Comparison of ENCODE assay signal across 8 mouse cellular contexts in genomic region chr14:121220723-121221122, GRCm38 (mm10).
DNase-seq lines count a peak whose midpoint lies in the region; ATAC-seq and TF ChIP-seq lines count a peak whose summit lies in the region.

No protein-coding gene starts in this region.

- H3K4me3 ChIP-seq in heart, embryonic 10.5 days, result no peak overlapping the region
- H3K4me3 ChIP-seq in E14TG2a.4 (replicated peaks; ENCODE audit: low read length), result no peak overlapping the region
- no peak overlapping the region for H3K4me3 ChIP-seq in midbrain, embryonic 11.5 days (ENCODE audit: low read depth, low read length)
- no peak overlapping the region for H3K4me3 ChIP-seq in testis, adult 2 months (ENCODE audit: control insufficient read depth, low read depth, low read length)

- 89% methylated on average over 5 of the region's 5 CpGs for WGBS in heart, embryonic 10.5 days
- WGBS in midbrain, embryonic 11.5 days, result 78% methylated on average over 5 of the region's 5 CpGs

- H3K36me3 ChIP-seq in heart, embryonic 10.5 days, result peaks cover 34% of the 10 kb centered on the region
- H3K36me3 ChIP-seq in E14TG2a.4 (ENCODE audit: insufficient read depth, low read length), result no peaks in the 10 kb centered on the region
- no peaks in the 10 kb centered on the region for H3K36me3 ChIP-seq in midbrain, embryonic 11.5 days (ENCODE audit: control insufficient read depth, insufficient read depth, low read length)
- H3K36me3 ChIP-seq in testis, adult 2 months (ENCODE audit: control insufficient read depth, insufficient read depth, low read length), result no peaks in the 10 kb centered on the region

- no peaks in the 10 kb centered on the region for H3K9me3 ChIP-seq in heart, embryonic 10.5 days
- peaks cover 4% of the 10 kb centered on the region; the same call in 1 of the 2 replicates for H3K9me3 ChIP-seq in E14TG2a.4 (ENCODE audit: low read length)
- H3K9me3 ChIP-seq in midbrain, embryonic 11.5 days (ENCODE audit: control insufficient read depth, low read length), result no peaks in the 10 kb centered on the region

- no peak overlapping the region for H3K9ac ChIP-seq in midbrain, embryonic 11.5 days (ENCODE audit: low read length)

- no peaks in the 10 kb centered on the region for H3K27me3 ChIP-seq in heart, embryonic 10.5 days (ENCODE audit: insufficient read depth, poor library complexity, severe bottlenecking)
- no peaks in the 10 kb centered on the region for H3K27me3 ChIP-seq in E14TG2a.4 (ENCODE audit: insufficient read depth, low read length)
- no peaks in the 10 kb centered on the region for H3K27me3 ChIP-seq in midbrain, embryonic 11.5 days (ENCODE audit: control insufficient read depth, insufficient read depth, low read length)
- no peaks in the 10 kb centered on the region for H3K27me3 ChIP-seq in testis, adult 2 months (ENCODE audit: control insufficient read depth, insufficient read depth, low read length)

- DNase-seq in heart, adult 18-20 months, result peak; percentile 64 to 85
- no peak for DNase-seq in heart, embryonic 10.5 days (ENCODE audit: low spot score)
- DNase-seq in cerebellum, adult 11 months, result peak; percentile 59
- peak; percentile 72 for DNase-seq in gastrocnemius, postnatal 10 days
- DNase-seq in kidney, postnatal 36 days, result peak; percentile 60 to 83
- DNase-seq in midbrain, embryonic 11.5 days (ENCODE audit: low spot score, missing footprints), result no peak

- TF ChIP-seq POLR2A in testis, adult 2 months (IDR thresholded peaks at IDR 0.05; ENCODE audit: control insufficient read depth, low read depth, low read length), result no peak

- H3K27ac ChIP-seq in heart, embryonic 10.5 days, result no peak overlapping the region
- H3K27ac ChIP-seq in midbrain, embryonic 11.5 days (ENCODE audit: low read depth, low read length), result no peak overlapping the region
- H3K27ac ChIP-seq in testis, adult 2 months (ENCODE audit: control insufficient read depth, insufficient read depth, low read depth, low read length), result no peak overlapping the region

- no peak overlapping the region for H3K4me2 ChIP-seq in midbrain, embryonic 11.5 days

- TF ChIP-seq CTCF in E14TG2a.4 (conservative IDR thresholded peaks at IDR 0.05; ENCODE audit: low read length), result peak; percentile 39
- TF ChIP-seq CTCF in testis, adult 2 months (IDR thresholded peaks at IDR 0.05; ENCODE audit: control insufficient read depth, insufficient read depth, insufficient replicate concordance, low read depth, low read length), result peak; percentile 47; the same call in 1 of the 2 replicates

- ATAC-seq in midbrain, embryonic 11.5 days (ENCODE audit: low FRiP score), result peak; percentile 48

- H3K4me1 ChIP-seq in heart, embryonic 10.5 days, result peaks cover 31% of the 10 kb centered on the region
- H3K4me1 ChIP-seq in E14TG2a.4 (replicated peaks; ENCODE audit: low read depth, low read length), result peaks cover 11% of the 10 kb centered on the region
- no peaks in the 10 kb centered on the region for H3K4me1 ChIP-seq in midbrain, embryonic 11.5 days (ENCODE audit: control insufficient read depth, insufficient read depth, low read length)
- no peaks in the 10 kb centered on the region for H3K4me1 ChIP-seq in testis, adult 2 months (ENCODE audit: control insufficient read depth, insufficient read depth, low read length)

Comparison
In these comparisons a context has a peak if more than half of its experiments do, and no peak if none do; other contexts are left out.
1. DNase-seq: peak in heart, adult 18-20 months (2 of 2), cerebellum, adult 11 months (single experiment), gastrocnemius, postnatal 10 days (single experiment) and kidney, postnatal 36 days (2 of 2); none in heart, embryonic 10.5 days (single experiment) and midbrain, embryonic 11.5 days (single experiment).